Mouse (Mus musculus): ENCODE results near the gene Mthfr. TPM values are rescaled to one million over a fixed set of nuclear protein-coding genes. Genes with fewer than 3 reads are reported as not detected.

Gene Mthfr
- polyA plus RNA-seq (2012; rRNA removed) = 37.8 and 38.4 TPM in 2 replicates

DNA sequence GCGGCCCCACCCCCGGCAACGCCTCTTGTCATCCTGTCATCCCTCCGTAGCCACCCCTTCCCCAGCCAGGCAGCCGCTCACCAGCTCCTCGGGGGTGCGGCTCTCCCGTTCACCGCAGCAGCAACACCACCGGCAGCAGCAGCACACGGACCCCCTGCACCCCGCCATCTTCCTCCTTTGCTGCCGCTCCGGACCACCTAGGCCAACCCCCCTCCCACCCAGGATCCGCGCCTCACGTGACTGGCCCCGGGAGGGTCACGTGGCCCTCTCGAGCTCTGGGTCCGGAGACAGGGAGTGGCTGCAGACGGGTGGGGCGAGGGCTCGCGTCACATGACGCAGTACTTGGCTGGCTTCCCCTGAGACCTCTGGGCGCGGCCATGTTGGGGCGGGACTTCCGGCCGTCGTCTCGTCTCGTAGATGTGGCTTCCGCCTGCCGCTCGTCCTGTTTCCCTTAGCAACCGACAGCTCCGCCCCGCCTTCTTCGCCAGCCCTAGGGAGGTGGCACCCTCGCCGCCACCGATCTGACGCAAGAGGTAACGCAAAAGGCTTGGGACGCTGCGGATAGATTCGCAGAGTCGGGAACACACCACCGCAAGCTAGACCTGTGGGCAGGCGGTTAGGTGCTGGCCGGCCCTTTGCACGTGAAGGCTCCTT is at the start of gene Mthfr, which contains the start of gene Clcn6:
TSS of gene Mthfr (plus strand) at position 478 of the 654 bp plus-strand sequence.
TSS of gene Clcn6 (minus strand) at position 222 of the 654 bp plus-strand sequence.

DNA sequence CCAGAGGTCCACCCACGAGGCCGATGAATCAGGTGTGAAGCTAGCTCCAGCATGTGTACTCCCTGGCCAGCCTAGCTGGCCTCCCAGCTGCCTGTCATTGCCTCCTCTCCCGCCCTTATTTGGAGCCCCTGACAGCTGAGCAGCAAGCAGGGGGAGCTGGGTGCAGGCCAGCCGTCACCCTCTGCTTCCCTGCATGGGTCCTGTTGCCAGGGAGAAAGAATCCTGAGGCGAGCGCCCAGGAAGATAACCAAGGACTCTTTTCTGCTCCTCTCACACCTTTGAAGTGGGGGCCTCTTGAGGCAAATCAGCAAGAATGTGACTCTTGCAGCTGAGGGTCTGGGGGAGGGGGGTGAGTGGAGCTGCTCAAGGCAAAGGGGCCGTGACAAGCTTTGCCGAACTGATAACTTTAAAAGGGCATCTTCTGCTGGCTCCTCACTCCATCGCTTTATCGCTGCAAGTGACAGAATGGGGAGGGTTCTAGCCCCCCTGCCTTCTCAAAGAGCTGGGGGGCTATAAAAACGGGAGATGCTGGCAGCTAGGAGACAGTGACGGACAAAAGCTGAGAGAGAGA is 38.6 kb upstream of the Mthfr start, which contains the start of gene Nppa:
TSS of gene Nppa (plus strand) at position 521 of the 571 bp plus-strand sequence.

DNA sequence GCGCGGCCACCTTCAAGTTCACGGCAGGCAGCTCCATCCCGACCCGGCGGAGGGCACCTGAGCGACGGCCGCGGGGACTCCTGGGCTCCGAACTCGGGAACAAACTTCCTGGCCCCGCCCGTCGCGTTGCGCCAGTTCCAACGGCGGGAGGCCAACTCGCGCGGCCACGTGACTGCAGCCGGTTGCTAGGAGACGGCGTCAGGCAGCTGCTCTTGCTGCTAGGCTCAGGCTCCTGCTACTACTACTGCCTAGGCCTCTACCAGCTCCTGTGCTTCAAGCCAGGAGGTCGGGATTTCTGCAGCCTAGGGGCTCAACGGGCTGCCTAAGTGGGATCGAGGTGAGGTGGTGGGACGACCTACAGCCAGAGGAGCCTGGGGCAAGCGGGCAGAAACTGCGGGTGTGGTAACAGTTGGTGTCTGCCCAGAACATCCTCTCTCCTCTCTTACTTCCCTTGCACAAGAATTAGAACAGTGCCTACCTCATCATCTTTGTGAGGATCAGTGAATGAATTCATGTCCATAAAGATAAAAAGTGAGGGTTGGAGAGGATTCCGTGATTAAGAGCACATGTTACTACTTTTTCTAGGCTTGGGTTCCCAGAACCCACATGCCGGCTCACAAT is 49.1 kb downstream of the Mthfr start, which contains the start of gene Agtrap:
TSS of gene Agtrap (minus strand) at position 125 of the 621 bp plus-strand sequence.

Other genes with a start within 250 kb of the Mthfr start
- 3.5 and 3.6 TPM in 2 replicates for gene Zfp984, start 229.3 kb upstream of the Mthfr start, polyA plus RNA-seq (2012; rRNA removed)
- 7.0 and 8.1 TPM in 2 replicates for gene Zfp933, start 190.7 kb upstream of the Mthfr start, polyA plus RNA-seq (2012; rRNA removed)
- 108 and 125 TPM in 2 replicates for gene Miip, start 170.3 kb upstream of the Mthfr start, polyA plus RNA-seq (2012; rRNA removed)
- gene Fv1, start 170.1 kb upstream of the Mthfr start, polyA plus RNA-seq (2012; rRNA removed) = 10.0 and 11.1 TPM in 2 replicates
- 58.3 and 58.5 TPM in 2 replicates for gene Mfn2, start 134.4 kb upstream of the Mthfr start, polyA plus RNA-seq (2012; rRNA removed)
- 19.6 and 37.3 TPM in 2 replicates for gene Plod1, start 102.3 kb upstream of the Mthfr start, polyA plus RNA-seq (2012; rRNA removed)
- 49.3 and 49.4 TPM in 2 replicates for gene 2510039O18Rik, start 98.2 kb upstream of the Mthfr start, polyA plus RNA-seq (2012; rRNA removed)
- gene Nppb, start 53.3 kb upstream of the Mthfr start, polyA plus RNA-seq (2012; rRNA removed) = 0.26 TPM in 1 of 2 replicates, not detected in the other
- 0.65 and 1.1 TPM in 2 replicates for gene Nppa, start 38.4 kb upstream of the Mthfr start, polyA plus RNA-seq (2012; rRNA removed)
- gene Clcn6, start 256 bp upstream of the Mthfr start, polyA plus RNA-seq (2012; rRNA removed) = 51.6 and 54.5 TPM in 2 replicates
- 5.5 and 6.7 TPM in 2 replicates for gene Agtrap, start 49.0 kb downstream of the Mthfr start, polyA plus RNA-seq (2012; rRNA removed)
- gene Mad2l2, start 91.3 kb downstream of the Mthfr start, polyA plus RNA-seq (2012; rRNA removed) = 116 and 129 TPM in 2 replicates
- 48.5 and 59.7 TPM in 2 replicates for gene Draxin, start 91.6 kb downstream of the Mthfr start, polyA plus RNA-seq (2012; rRNA removed)
- 18.0 and 20.3 TPM in 2 replicates for gene Fbxo6, start 113.1 kb downstream of the Mthfr start, polyA plus RNA-seq (2012; rRNA removed)
- gene Fbxo44, start 121.4 kb downstream of the Mthfr start, polyA plus RNA-seq (2012; rRNA removed) = 112 and 121 TPM in 2 replicates
- 4.2 and 8.8 TPM in 2 replicates for gene Fbxo2, start 121.5 kb downstream of the Mthfr start, polyA plus RNA-seq (2012; rRNA removed)
- gene Disp3, start 248.9 kb downstream of the Mthfr start, polyA plus RNA-seq (2012; rRNA removed) = 16.0 and 19.9 TPM in 2 replicates